Mouse (Mus musculus) MN1 (cell line): ENCODE measurements around the gene Clstn3.
"Not testable (repeated sequence)": the region's sequence is repeated elsewhere in the genome, so short reads cannot be mapped to it uniquely, and the experiment has no call there.

Experiments used
- DNase-seq: peaks from one replicate; pipeline ENCODE4 v3.0.0-alpha.2; 2016; ENCODE audit warnings: low spot score

The Clstn3 gene

GRCm38 (mm10) chr6:124478874-124479572 lies 14.4 kb upstream of the Clstn3 start:
- no peak for DNase-seq

DNA sequence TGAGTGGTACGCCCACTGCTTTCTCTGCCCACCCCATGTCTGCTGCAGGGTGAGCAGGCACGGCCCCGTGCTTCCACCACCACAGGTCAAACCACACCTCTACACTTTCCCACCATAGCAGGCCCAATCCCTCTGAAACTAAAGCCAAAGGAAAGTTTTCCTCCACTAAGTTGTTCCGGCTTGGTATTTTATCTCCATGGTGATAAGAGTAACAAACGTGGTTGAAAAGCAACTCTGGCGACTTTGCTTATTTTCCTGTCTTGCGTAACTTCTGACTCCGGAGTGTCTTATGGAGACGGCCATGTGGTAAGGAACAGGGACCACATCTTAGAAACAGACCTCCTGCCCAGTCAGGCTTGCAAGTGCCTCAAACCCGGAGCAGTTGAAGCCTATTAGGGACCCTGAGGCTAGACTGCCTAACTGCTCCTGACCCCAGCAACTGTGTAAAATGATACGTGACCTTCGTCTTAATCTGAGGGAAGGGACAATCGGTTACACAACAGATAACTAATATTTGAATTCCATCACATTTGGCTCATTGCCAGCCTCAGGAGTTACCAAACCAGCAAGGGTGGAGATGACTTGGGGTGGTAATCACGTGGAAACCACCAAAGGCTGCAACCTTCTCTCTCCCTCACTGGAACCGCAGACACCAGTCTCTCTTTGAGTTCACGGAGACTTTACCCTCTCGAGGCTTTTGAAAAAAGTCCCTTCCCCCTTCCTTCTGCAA lies 13.5 kb upstream of the Clstn3 start:
- DNase-seq: peak; percentile 22

- DNase-seq: no peak
These were observed 12.6 kb upstream of the Clstn3 start for GRCm38 (mm10) chr6:124477221-124477655.

- DNase-seq: no peak
These were observed 12.2 kb upstream of the Clstn3 start for GRCm38 (mm10) chr6:124476796-124477195.

DNA sequence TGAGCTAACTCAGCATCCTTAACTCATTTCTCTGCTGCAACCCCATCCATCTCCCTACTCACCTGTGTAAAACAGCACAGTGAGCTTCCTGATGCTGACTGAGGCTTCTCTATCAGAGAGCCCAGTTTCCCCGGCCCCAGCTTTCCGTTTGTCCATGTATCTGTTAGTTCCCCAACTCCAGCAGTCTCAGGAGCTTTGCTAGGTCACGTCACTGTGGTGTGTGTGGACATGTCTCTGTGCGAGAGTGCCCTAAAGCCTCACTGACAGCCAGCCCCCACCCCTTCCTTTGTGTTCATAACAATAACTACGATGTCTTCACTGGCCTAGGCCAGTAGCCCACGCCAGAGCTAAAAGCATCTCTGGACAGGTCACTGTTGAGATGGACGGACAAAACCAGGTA lies 11.6 kb upstream of the Clstn3 start:
- DNase-seq: no peak

GRCm38 (mm10) chr6:124475335-124476075 lies 10.9 kb upstream of the Clstn3 start:
- DNase-seq: peak; percentile 28

GRCm38 (mm10) chr6:124474621-124475020 lies 10.0 kb upstream of the Clstn3 start:
- DNase-seq: peak; percentile 89

DNA sequence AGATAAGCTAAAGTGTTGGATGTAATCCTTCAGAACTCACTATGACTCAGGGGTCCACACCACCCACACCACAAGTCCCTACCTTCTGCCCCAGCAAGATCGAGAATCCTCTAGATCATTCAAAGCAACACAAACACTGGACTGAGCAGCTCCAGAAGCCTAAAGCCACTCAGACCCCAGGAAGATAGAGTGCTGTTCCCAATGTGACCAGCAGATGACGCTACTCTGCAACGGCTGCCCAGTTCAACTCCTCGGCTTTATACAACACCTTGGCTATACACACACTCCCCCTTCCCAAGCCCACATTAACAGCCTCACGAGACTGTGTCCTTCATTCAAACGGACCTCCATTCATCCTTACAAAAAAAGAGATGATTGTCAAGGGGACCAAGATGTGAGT lies 8.2 kb upstream of the Clstn3 start:
- DNase-seq: no peak

- not testable (repeated sequence) for DNase-seq
These were observed 7.4 kb upstream of the Clstn3 start for GRCm38 (mm10) chr6:124471783-124472638.

DNA sequence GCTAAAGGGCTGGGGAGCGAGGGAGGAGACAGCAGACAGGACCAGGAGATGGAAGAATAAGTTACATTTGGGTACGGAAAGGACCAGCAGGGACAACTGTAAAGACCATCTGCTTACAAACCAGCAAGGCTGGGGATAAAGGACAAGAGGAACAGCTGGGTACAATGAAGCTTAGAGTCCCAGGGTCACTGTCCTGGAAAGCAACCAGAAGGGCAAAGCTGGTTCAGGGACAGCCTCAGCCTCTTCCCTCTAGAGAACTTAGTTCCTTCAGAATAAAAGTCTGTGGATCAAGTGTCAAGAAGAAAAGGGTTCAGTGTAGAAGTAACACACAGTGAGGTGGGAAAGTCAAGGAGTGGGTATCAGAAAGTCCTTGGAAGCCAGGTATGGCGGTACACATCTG lies 6.5 kb upstream of the Clstn3 start:
- DNase-seq: no peak

DNA sequence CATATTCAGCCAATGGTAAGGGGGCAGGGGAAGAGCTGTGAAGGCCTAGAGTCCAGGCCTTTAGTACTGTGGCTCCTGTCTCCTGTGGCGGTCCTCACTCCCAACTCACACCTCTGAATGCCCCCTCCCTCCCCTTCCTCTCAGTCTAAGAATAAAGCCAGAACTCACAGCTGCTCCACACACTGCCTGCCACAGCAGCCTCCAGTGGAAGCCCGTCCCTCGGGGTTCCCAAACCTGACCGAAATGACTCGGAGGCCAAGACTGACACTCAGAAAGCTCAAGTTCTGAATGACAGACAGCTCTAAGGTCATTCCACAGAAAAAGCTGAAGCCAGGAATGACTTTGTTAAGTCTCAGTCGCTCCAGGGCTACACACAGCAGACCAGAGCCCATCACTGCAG lies 1.1 kb upstream of the Clstn3 start:
- no peak for DNase-seq

DNA sequence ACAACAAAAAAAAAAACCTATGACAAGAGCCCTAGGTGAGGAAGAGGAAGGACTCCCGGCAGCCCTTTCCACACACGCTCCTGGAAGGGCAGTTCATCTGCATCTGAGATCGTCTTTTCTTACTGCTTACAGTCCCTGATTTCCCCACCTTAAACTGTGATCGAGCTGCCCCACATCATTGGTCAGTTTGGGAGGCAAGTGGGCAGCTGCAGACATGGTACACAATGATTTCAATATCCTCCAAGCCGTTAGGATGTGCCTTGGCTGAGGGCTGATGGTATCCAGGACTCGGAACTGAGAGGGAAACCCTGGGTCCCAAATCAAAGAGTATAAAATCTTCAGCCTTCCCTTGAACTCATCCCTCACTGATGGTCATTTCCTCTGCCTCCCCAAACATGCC lies 705 bp upstream of the Clstn3 start:
- no peak for DNase-seq

DNA sequence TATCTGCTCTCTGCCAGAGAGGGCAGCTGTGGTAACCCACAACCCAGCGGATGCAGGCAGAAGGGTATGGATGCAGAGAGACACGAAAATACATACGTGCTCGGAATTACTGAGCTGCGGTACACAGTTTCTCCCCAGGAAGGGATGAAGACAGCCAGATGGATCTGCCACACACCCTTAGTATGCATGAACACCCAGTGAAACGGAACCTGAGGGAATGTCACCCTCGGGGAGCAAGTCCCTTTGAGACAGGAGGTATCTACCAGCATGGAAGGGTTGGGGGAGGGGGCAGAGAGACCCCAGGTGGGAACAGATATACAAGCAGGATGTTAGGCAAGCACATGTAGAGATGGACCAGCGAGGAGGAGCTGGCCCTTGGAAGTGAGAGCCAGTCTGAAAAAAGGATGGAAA lies 708 bp downstream of the Clstn3 start:
- DNase-seq: no peak

DNA sequence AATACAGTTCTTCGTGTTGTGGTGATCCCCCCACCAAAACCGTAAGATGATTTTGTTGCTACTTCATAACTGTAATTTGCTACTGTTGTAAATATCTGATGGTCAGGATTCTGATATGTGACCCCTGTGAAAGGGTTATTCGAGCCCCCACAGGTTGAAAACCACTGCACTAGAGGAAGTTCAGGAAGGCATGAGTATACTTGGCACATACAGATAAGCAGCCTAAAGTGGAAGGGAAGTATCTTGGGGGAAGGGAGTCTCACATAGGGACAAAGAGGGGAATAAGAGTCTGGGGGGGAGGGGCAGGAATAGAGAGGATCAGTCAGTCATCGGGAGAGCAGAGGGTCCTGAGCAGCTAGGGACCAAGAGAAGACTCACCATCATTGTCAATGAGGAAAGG lies 5.2 kb downstream of the Clstn3 start:
- DNase-seq: no peak

DNA sequence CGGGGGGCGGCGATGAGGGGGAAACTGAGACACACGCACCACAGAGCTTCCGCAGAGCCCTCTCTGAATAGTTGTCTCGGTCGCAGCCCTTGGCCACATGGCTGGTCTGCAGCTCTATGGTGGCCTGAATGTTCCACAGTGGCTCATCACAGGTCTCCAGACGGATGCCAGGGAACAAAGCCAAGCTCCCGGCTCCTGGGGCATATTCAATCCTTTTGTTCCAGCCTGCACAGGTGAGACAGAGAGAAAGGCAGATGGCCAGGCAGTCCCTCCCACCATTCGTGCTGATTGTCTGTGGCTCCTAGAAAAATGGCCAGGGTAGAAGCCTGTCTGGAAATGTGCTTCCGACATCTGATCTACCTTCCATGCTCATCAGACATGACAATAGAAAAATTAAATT lies 6.1 kb downstream of the Clstn3 start:
- no peak for DNase-seq

DNA sequence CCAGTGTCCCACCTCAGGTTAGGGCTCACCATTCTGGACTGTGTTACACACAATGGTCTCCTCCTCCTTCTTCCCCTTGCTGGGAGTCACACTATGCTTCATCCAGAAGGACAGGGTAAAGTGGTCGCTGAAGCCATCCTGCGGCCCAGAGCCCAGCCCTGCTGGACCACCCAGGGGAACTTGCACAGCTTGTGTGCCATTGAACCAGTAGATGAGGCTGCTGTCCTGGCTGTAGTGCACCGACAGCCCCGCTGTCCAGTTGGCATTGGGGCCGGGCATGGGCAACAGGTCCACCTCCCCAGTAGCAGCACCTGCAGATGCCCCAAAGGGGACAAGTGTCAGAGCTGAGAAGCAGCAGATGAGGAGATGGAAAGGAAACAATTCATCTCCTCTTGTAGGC lies 6.8 kb downstream of the Clstn3 start:
- DNase-seq: no peak

DNA sequence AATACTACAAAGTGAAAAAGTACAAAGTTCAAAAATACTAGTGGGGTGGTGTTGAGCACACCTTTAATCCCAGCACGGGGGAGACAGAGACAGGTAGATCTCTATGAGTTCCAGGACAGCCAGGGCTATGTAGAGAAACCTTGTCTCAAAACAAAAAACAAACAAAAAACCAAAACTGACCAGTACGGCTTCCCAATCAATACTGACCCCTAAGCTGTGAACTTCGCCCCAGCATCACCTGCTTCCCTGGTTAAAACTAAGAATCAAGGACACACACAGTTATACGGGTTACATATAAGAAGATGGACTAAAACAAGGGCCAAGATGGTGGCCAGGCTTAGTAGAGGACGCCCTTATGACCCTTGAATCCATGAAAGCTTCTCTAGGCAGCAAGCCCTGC lies 8.4 kb downstream of the Clstn3 start:
- no peak for DNase-seq

- DNase-seq: no peak
These were observed 10.8 kb downstream of the Clstn3 start for GRCm38 (mm10) chr6:124453756-124454155.

- DNase-seq: no peak
These were observed 12.6 kb downstream of the Clstn3 start for GRCm38 (mm10) chr6:124451995-124452394.

GRCm38 (mm10) chr6:124449668-124450383 lies 14.8 kb downstream of the Clstn3 start:
- DNase-seq: no peak

GRCm38 (mm10) chr6:124448959-124449667 lies 15.5 kb downstream of the Clstn3 start:
- no peak for DNase-seq
